Mouse (Mus musculus) neural tube, postnatal 0 days (tissue): ENCODE data around the gene Tmem108. TPM values are rescaled to one million over a fixed set of nuclear protein-coding genes. Genes with fewer than 3 reads are reported as not detected.

ENCODE experiments used
- polyA plus RNA-seq: library from polyadenylated mRNA; unstranded; fragments of >200 nt; fragmentation: Nextera tagmentation; extraction: Ambion mirVana; gene quantifications from 2 replicates; pipeline ENCODE4 v1.2.1, GENCODE M21; 2015

Tmem108 gene
- polyA plus RNA-seq = 20.9 and 24.3 TPM in 2 replicates

DNA sequence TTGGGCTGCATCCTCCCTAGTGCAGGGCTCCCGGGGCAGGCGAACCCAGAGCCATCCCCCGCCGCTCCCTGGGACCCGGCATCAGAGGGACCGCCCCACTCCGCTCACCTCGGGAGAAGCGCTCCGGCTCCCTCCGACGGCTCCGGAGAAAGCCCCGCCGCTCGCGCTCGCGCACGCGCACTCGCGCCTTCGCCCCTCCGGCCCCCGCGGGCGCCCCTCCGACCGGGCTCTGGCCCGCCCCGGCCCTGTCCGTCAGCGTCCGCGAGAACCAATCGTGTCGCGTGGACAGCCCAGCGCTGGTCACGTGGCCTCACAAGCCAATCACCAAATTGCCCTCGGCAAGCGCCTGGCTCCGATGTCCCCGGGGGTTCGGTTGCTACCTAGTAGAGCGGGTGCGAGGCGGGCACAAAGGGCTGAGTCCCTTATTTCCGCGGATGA is at the start of gene Tmem108:
Gene Tmem108 (minus strand): TSS at position 191 of the 438 bp plus-strand sequence.

DNA sequence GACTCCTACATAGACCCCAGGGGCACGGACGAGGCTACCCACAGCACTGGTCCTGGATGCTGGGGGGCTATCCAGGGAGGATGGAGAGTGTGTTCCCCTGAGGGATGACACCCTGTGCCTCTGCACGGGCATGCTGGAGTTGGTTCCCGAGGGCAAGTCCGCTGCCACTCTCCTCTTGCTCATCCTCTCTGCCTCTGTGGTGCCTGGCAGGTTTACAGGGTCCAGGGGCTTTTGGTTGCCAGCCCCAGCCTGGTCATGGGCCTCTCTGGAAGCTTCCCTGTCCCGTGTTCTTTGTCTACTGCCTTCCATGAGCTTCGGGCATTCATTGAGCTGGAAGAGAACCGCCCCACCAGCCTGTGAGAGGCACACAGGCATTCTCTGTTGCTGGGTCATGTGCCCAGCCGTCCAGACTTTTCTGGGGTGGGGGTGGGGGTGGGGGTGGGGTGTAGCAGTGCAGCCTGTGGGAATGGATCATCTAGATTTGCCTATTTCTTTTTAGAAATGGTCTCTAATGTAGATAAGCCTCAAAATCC is 281.5 kb downstream of the Tmem108 start, which contains the start of gene Bfsp2:
Gene Bfsp2 (minus strand): TSS at position 377 of the 533 bp plus-strand sequence.

Other genes with a start within 250 kb of the Tmem108 start
- gene Nphp3, start 240.7 kb upstream of the Tmem108 start, polyA plus RNA-seq = 3.3 and 5.2 TPM in 2 replicates